Mouse (Mus musculus): Measurements from ENCODE around the gene Creb1. TPM values are rescaled to one million over a fixed set of nuclear protein-coding genes. Genes with fewer than 3 reads are reported as not detected.

Creb1 gene
- polyA plus RNA-seq (2015; fragmentation: Nextera tagmentation; extraction: Ambion mirVana): 35.1 and 36.4 TPM in 2 replicates

DNA sequence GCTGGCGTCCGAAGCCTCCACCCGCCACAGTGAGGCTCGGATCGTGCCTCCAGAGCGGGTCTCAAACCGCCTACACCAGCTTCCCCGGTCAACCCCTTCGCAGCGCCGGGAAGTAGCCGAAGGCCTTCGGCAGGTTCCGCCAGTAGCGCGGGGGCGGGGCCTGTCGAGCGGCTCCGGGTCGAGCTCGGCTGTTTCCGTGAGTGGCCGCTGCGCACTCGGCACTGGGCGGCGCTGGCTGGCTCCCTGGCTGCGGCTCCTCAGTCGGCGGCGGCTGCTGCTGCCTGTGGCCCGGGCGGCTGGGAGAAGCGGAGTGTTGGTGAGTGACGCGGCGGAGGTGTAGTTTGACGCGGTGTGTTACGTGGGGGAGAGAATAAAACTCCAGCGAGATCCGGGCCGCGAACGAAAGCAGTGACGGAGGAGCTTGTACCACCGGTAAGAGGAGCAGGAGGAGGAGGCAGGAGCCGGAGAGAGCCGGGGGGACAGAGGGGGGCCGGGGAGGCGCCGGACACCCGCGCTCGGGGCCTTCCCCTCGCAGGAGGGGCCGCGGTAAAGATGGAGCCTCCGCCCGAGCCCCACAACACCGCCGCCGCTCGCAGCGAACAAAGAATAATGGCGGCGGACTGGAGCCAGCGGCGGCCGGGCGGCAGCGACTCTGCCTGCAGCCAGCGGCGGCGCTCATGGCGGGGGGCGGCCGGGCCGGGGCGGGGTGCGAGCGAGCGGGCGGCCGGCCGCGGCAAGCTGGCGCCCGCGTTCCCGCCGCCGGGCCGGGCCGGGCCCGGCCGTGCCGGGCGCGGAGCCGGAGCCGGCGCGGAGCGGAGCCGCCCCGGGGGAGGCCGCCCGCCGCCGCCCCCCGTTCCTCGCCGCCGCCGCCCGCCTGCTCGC, at the start of gene Creb1:
Gene Creb1 (plus strand): TSS at position 57 of the 882 bp plus-strand sequence.
- ATAC-seq (ENCODE audit: borderline replicate concordance, extremely low read depth, low FRiP score, low TSS enrichment): peak; percentile 99
- under 1% methylated on average over 90 of the region's 119 CpGs for WGBS
- Histone ChIP-seq H3K27me3 (no peaks in the 10 kb centered on the region), H3K9me3 (no peaks in the 10 kb centered on the region), H3K9ac (peak within 1 kb of the TSS; percentile 97), H3K36me3 (peaks cover 3% of the 10 kb centered on the region; the same call in 1 of the 2 replicates), H3K4me2 (peak within 1 kb of the TSS; percentile 85), H3K27ac (peak within 1 kb of the TSS; percentile 100), H3K4me1 (peaks cover 15% of the 10 kb centered on the region), H3K4me3 (peak within 1 kb of the TSS; percentile 83)

GRCm38 (mm10) chr1:64488521-64489029, 43.9 kb upstream of the Creb1 start:
- no peaks in the 10 kb centered on the region for H3K4me1 ChIP-seq
- H3K27me3 ChIP-seq: no peaks in the 10 kb centered on the region
- H3K9me3 ChIP-seq: no peaks in the 10 kb centered on the region
- WGBS: 43% methylated on average over 4 of the region's 4 CpGs
- H3K4me3 ChIP-seq: no peak overlapping the region
- ATAC-seq (ENCODE audit: borderline replicate concordance, extremely low read depth, low FRiP score, low TSS enrichment): no peak
- no peak overlapping the region for H3K4me2 ChIP-seq
- H3K9ac ChIP-seq: no peak overlapping the region
- H3K36me3 ChIP-seq: no peaks in the 10 kb centered on the region
- H3K27ac ChIP-seq: no peak overlapping the region

GRCm38 (mm10) chr1:64496803-64497202, 35.6 kb upstream of the Creb1 start:
- H3K4me3 ChIP-seq: no peak overlapping the region
- no peaks in the 10 kb centered on the region for H3K4me1 ChIP-seq
- H3K27me3 ChIP-seq: no peaks in the 10 kb centered on the region
- H3K9ac ChIP-seq: no peak overlapping the region
- no peak overlapping the region for H3K27ac ChIP-seq
- ATAC-seq (ENCODE audit: borderline replicate concordance, extremely low read depth, low FRiP score, low TSS enrichment): no peak
- H3K9me3 ChIP-seq: no peaks in the 10 kb centered on the region
- H3K4me2 ChIP-seq: no peak overlapping the region
- no peaks in the 10 kb centered on the region for H3K36me3 ChIP-seq

GRCm38 (mm10) chr1:64501382-64502140, 30.9 kb upstream of the Creb1 start:
- Histone ChIP-seq H3K4me1 (no peaks in the 10 kb centered on the region), H3K4me3 (no peak overlapping the region), H3K9ac (no peak overlapping the region), H3K9me3 (no peaks in the 10 kb centered on the region), H3K36me3 (no peaks in the 10 kb centered on the region), H3K4me2 (no peak overlapping the region), H3K27me3 (no peaks in the 10 kb centered on the region), H3K27ac (no peak overlapping the region)
- no peak for ATAC-seq (ENCODE audit: borderline replicate concordance, extremely low read depth, low FRiP score, low TSS enrichment)

DNA sequence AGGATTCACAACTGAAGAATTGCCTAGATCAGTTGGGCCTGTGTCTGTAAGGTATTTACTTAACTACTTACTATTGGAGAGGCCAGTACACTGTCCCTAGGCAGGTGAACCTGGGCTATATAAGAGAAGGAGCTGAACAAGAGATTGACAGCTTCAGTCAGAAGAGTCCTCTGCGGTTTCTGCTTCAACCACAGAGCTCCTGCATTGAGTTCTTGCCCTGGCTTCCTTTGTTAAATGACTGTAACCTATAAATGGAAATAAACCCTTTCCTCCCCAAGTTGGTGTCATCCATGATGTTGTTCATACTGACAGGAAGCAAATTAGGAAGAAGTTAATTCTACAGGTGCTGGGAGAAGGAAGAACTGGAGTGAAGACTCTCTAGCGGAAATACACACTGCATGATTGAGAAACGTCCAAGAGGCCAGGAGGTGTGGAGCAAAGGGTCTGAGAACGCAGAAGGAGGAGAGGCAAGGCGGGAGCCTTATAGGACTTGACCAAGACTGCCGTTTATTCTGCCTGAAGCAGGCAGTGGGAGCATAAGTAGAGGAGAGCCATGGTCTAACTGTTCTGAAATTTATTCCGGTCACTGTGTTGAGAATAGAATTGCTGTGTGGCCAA, 23.9 kb upstream of the Creb1 start:
- H3K27ac ChIP-seq: no peak overlapping the region
- no peak overlapping the region for H3K4me3 ChIP-seq
- no peak for ATAC-seq (ENCODE audit: borderline replicate concordance, extremely low read depth, low FRiP score, low TSS enrichment)
- H3K4me1 ChIP-seq: no peaks in the 10 kb centered on the region
- no peaks in the 10 kb centered on the region for H3K9me3 ChIP-seq
- WGBS: 72% methylated on average over 7 of the region's 7 CpGs
- no peak overlapping the region for H3K9ac ChIP-seq
- no peak overlapping the region for H3K4me2 ChIP-seq
- no peaks in the 10 kb centered on the region for H3K36me3 ChIP-seq
- H3K27me3 ChIP-seq: no peaks in the 10 kb centered on the region

DNA sequence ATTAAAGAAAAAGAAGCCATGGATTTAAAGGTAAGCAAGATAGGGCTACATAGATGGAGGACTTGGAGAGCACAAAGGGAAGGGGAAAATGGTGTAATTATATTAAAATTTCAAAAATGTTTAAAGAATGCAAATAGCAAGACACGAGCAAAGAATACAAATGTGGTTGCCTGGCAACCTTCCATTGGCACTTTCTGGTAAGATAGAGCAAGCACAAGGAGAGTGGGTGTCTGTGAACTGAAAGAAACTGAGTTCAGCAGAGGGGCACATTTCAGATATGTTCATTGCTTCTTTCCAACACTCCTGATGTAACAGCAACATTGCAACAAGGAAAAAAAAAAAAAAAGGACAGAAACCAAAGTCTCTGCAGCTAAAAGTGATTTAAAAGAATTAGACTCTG, 22.8 kb upstream of the Creb1 start:
- Histone ChIP-seq H3K9me3 (no peaks in the 10 kb centered on the region), H3K4me2 (no peak overlapping the region), H3K4me1 (no peaks in the 10 kb centered on the region), H3K9ac (no peak overlapping the region), H3K36me3 (no peaks in the 10 kb centered on the region), H3K27ac (no peak overlapping the region), H3K4me3 (no peak overlapping the region), H3K27me3 (no peaks in the 10 kb centered on the region)
- ATAC-seq (ENCODE audit: borderline replicate concordance, extremely low read depth, low FRiP score, low TSS enrichment): no peak
- 4% methylated on average over 1 of the region's 1 CpGs for WGBS

GRCm38 (mm10) chr1:64514184-64514583, 18.3 kb upstream of the Creb1 start:
- H3K27ac ChIP-seq: no peak overlapping the region
- no peaks in the 10 kb centered on the region for H3K36me3 ChIP-seq
- H3K4me1 ChIP-seq: no peaks in the 10 kb centered on the region
- H3K27me3 ChIP-seq: no peaks in the 10 kb centered on the region
- no peak for ATAC-seq (ENCODE audit: borderline replicate concordance, extremely low read depth, low FRiP score, low TSS enrichment)
- 83% methylated on average over 7 of the region's 7 CpGs for WGBS
- no peak overlapping the region for H3K4me2 ChIP-seq
- H3K4me3 ChIP-seq: no peak overlapping the region
- H3K9ac ChIP-seq: no peak overlapping the region
- no peaks in the 10 kb centered on the region for H3K9me3 ChIP-seq

- WGBS: 70% methylated on average over 3 of the region's 3 CpGs
- H3K36me3 ChIP-seq: no peaks in the 10 kb centered on the region
- H3K9ac ChIP-seq: no peak overlapping the region
- no peak overlapping the region for H3K4me2 ChIP-seq
- no peak for ATAC-seq (ENCODE audit: borderline replicate concordance, extremely low read depth, low FRiP score, low TSS enrichment)
- H3K4me1 ChIP-seq: peaks cover under 1% of the 10 kb centered on the region; the same call in 1 of the 2 replicates
- no peak overlapping the region for H3K27ac ChIP-seq
- H3K27me3 ChIP-seq: no peaks in the 10 kb centered on the region
- no peaks in the 10 kb centered on the region for H3K9me3 ChIP-seq
- H3K4me3 ChIP-seq: no peak overlapping the region
These were observed 15.9 kb upstream of the Creb1 start for GRCm38 (mm10) chr1:64516593-64516992.

GRCm38 (mm10) chr1:64518480-64518879, 14.0 kb upstream of the Creb1 start:
- Histone ChIP-seq H3K9ac (no peak overlapping the region), H3K4me2 (no peak overlapping the region), H3K36me3 (no peaks in the 10 kb centered on the region), H3K4me1 (peaks cover 12% of the 10 kb centered on the region), H3K27me3 (no peaks in the 10 kb centered on the region), H3K27ac (no peak overlapping the region), H3K4me3 (no peak overlapping the region), H3K9me3 (no peaks in the 10 kb centered on the region)
- 72% methylated on average over 3 of the region's 3 CpGs for WGBS
- no peak for ATAC-seq (ENCODE audit: borderline replicate concordance, extremely low read depth, low FRiP score, low TSS enrichment)

DNA sequence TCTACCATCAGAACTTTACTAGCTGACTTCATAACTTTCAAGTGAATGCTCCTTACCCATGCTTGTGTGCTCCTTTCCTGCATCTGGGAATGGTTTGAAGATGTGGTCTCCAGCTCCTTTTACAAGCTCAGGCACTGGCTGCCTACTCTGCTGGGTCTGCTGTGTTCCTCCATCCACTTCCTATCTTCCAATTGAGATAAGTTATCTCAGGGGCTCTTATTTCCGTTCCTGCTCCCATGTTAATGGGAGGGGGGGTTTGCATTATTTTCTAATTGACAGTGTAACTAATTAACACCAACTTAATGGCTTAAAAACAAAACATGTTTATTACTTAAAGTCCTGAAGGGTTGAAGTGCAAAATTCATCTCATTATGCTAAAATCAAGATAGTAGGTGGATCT, 13.1 kb upstream of the Creb1 start:
- WGBS: 31% methylated on average over 1 of the region's 1 CpGs

GRCm38 (mm10) chr1:64519901-64520300, 12.5 kb upstream of the Creb1 start:
- H3K27ac ChIP-seq: no peak overlapping the region
- ATAC-seq (ENCODE audit: borderline replicate concordance, extremely low read depth, low FRiP score, low TSS enrichment): peak; percentile 56; the same call in 1 of the 2 replicates

More for the DNA sequence above, 13.1 kb upstream of the Creb1 start:
- Histone ChIP-seq H3K4me2 (no peak overlapping the region), H3K4me1 (peaks cover 12% of the 10 kb centered on the region), H3K4me3 (no peak overlapping the region), H3K9ac (no peak overlapping the region), H3K36me3 (no peaks in the 10 kb centered on the region), H3K27ac (no peak overlapping the region), H3K27me3 (no peaks in the 10 kb centered on the region), H3K9me3 (no peaks in the 10 kb centered on the region)
- no peak for ATAC-seq (ENCODE audit: borderline replicate concordance, extremely low read depth, low FRiP score, low TSS enrichment)

More at GRCm38 (mm10) chr1:64519901-64520300, 12.5 kb upstream of the Creb1 start:
- WGBS: 37% methylated on average over 1 of the region's 1 CpGs
- Histone ChIP-seq H3K9ac (no peak overlapping the region), H3K4me2 (no peak overlapping the region), H3K9me3 (no peaks in the 10 kb centered on the region), H3K4me1 (peaks cover 12% of the 10 kb centered on the region), H3K27me3 (no peaks in the 10 kb centered on the region), H3K4me3 (no peak overlapping the region), H3K36me3 (no peaks in the 10 kb centered on the region)
